Mouse (Mus musculus): ENCODE measurements at regions not wholly inside any gene's neighbourhood (a gene's known extent, or its start where the extent isn't known, plus 50 kb on each side); places are given as distances from the start of the nearest gene placed in this dataset.
A peak's percentile ranks its signal among the peaks of the same experiment; 100 is the strongest.

DNA sequence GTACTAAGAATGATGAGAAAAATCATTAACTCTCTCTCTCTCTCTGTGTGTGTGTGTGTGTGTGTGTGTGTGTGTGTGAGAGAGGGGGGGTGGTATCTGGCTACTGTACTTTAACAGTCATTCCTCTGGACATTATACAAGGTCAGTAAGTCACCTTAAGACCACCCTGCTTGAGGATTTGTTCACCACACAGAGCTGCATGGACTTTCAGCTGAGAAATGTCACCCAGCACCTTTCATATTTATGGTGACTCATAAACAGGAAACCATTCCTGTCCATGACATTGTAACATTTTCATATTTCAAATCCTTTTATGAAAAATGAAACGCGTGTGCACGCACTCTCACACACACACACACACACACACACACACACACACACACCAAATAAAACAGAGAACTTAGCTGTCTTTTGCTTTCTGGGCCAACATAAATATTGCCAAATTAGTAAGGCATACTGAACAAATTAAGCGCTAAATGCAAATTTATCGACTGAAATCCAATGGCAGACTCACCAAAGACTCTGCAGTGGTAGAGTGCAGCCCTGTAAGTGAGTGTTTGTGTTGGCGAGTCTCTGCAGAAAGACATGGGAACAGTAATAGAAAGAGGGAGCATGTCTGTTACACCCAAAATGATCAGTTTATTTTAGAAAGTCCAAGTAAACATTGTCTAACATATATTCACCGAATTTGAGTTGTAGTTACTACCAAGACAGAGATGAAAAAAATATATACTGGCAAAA lies 277.7 kb downstream of the Osr1 start:
- TF ChIP-seq POLR2A (IDR thresholded peaks at IDR 0.05; ENCODE audit: borderline replicate concordance, extremely low read depth, insufficient read depth, insufficient read length, poor library complexity, severe bottlenecking) (no peak), CTCF (IDR thresholded peaks at IDR 0.05; ENCODE audit: borderline replicate concordance, extremely low read depth, insufficient read depth, insufficient read length) (no peak)

DNA sequence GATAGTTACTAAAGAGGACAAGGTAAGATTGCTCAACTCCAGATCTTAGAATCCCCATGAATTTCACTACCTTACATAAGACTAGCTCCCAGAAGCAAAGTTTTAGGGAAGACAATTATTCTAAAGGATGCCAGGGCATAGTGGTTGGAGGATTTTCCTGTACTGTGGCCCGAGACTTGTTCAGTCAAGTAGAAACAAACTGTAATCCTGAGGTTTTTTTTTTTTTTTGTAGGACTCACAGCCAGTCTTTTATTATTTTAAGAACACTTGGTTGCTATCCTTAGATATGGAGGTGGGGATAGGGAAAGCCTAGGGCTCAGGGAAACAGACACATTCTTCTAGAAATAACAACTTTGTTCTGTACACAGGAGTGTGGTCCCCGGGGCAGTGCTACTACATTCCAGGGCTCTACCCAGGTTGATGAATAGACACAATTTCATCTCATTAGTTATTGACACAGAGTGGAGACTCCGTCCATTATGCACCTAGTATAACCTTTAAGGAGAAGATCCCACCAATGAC lies 285.6 kb downstream of the Osr1 start:
- no peak for DNase-seq (ENCODE audit: low read depth)
- no peak for TF ChIP-seq POLR2A (IDR thresholded peaks at IDR 0.05; ENCODE audit: borderline replicate concordance, extremely low read depth, insufficient read depth, insufficient read length, poor library complexity, severe bottlenecking)
- TF ChIP-seq CTCF (IDR thresholded peaks at IDR 0.05; ENCODE audit: borderline replicate concordance, extremely low read depth, insufficient read depth, insufficient read length): no peak

More for the DNA sequence above, 277.7 kb downstream of the Osr1 start:
- no peak for DNase-seq (ENCODE audit: low read depth)

DNA sequence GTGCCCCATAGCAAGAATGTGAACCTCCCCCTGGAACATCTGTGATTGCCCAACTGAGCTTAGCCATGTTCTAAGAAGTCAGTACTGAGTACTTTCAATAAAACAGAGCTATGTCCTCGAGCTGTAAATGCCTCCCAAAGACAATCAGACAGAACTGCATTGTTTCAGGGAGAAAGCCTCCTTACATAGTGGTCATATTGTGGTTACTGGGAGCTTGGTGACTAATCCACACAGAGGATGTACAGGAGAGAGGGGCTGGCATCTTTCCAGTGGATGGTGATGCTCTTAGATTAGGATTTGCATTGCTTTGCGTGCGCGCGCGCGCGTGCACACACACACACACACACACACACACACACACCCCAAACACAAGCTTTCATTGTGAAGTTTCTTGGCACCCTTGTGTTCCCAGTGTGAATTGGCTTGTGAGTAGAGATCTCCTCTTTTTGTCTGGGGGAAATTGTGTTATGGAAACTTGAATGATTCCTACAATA lies 286.3 kb downstream of the Osr1 start:
- TF ChIP-seq CTCF (IDR thresholded peaks at IDR 0.05; ENCODE audit: borderline replicate concordance, extremely low read depth, insufficient read depth, insufficient read length): no peak
- TF ChIP-seq POLR2A (IDR thresholded peaks at IDR 0.05; ENCODE audit: borderline replicate concordance, extremely low read depth, insufficient read depth, insufficient read length, poor library complexity, severe bottlenecking): no peak

GRCm38 (mm10) chr12:9857990-9858389 lies 288.1 kb downstream of the Osr1 start:
- TF ChIP-seq POLR2A (IDR thresholded peaks at IDR 0.05; ENCODE audit: borderline replicate concordance, extremely low read depth, insufficient read depth, insufficient read length, poor library complexity, severe bottlenecking): no peak
- TF ChIP-seq CTCF (IDR thresholded peaks at IDR 0.05; ENCODE audit: borderline replicate concordance, extremely low read depth, insufficient read depth, insufficient read length): no peak
- no peak for DNase-seq (ENCODE audit: low read depth)

More for the DNA sequence above, 286.3 kb downstream of the Osr1 start:
- DNase-seq (ENCODE audit: low read depth): peak; percentile 38

GRCm38 (mm10) chr12:9862301-9862700 lies 292.4 kb downstream of the Osr1 start:
- DNase-seq (ENCODE audit: low read depth): no peak
- no peak for TF ChIP-seq CTCF (IDR thresholded peaks at IDR 0.05; ENCODE audit: borderline replicate concordance, extremely low read depth, insufficient read depth, insufficient read length)
- no peak for TF ChIP-seq POLR2A (IDR thresholded peaks at IDR 0.05; ENCODE audit: borderline replicate concordance, extremely low read depth, insufficient read depth, insufficient read length, poor library complexity, severe bottlenecking)

- TF ChIP-seq POLR2A (IDR thresholded peaks at IDR 0.05; ENCODE audit: borderline replicate concordance, extremely low read depth, insufficient read depth, insufficient read length, poor library complexity, severe bottlenecking): no peak
- no peak for TF ChIP-seq CTCF (IDR thresholded peaks at IDR 0.05; ENCODE audit: borderline replicate concordance, extremely low read depth, insufficient read depth, insufficient read length)
- peak; percentile 40 for DNase-seq (ENCODE audit: low read depth)
These were observed 302.3 kb downstream of the Osr1 start for GRCm38 (mm10) chr12:9872236-9872635.

DNA sequence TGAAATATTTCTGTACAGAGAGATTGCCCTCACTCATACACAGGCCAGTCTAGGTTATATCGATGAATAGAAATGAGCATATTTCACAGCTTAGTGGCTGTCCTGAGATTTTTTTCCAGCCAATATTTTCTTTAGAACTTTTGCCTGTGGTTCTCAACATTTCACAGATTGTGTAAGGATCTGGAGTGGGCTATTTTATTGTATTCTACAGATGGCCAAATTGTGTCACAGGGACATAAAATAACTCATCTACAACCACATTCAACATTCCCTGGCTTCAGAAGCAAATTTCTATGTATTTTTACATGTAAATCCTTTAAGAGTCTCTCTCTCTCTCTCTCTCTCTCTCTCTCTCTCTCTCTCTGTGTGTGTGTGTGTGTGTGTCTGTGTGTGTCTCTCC lies 303.3 kb downstream of the Osr1 start:
- DNase-seq (ENCODE audit: low read depth): no peak

GRCm38 (mm10) chr12:9874823-9875222 lies 304.9 kb downstream of the Osr1 start:
- TF ChIP-seq POLR2A (IDR thresholded peaks at IDR 0.05; ENCODE audit: borderline replicate concordance, extremely low read depth, insufficient read depth, insufficient read length, poor library complexity, severe bottlenecking) (no peak), CTCF (IDR thresholded peaks at IDR 0.05; ENCODE audit: borderline replicate concordance, extremely low read depth, insufficient read depth, insufficient read length) (no peak)
- no peak for DNase-seq (ENCODE audit: low read depth)

More for the DNA sequence above, 303.3 kb downstream of the Osr1 start:
- TF ChIP-seq POLR2A (IDR thresholded peaks at IDR 0.05; ENCODE audit: borderline replicate concordance, extremely low read depth, insufficient read depth, insufficient read length, poor library complexity, severe bottlenecking): no peak
- TF ChIP-seq CTCF (IDR thresholded peaks at IDR 0.05; ENCODE audit: borderline replicate concordance, extremely low read depth, insufficient read depth, insufficient read length): no peak

DNA sequence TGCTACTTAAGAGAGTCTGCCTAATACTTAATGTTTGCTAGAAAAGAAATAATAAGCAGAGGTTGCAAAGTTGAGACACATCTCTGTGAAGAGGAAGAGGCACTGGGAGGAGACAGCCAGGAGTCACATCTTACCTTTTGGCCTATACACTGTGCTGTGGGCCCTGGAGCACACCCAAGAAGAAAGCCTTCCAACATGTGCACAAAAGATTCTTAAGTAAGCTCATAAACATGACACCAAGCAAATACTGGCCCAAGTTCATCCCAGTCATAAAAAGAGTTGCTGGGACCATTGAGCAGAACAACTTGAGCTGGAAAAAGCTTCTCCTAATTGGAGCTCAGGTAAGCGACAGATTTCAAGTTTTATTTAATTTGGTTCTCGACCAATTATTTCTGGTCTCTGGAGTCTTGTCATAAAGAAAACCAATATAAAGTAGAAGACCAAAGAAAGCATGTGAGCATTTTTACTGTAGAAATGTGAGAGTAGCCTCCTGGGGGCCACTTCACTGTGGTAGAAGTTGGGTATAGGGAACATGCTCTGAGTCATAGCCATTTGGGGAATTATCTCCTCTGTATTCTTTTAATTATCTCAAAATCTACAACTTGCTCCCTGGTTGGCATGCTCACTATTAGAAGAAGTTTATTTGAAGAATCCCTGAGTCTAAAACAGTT lies 312.2 kb downstream of the Osr1 start:
- no peak for DNase-seq (ENCODE audit: low read depth)
- no peak for TF ChIP-seq POLR2A (IDR thresholded peaks at IDR 0.05; ENCODE audit: borderline replicate concordance, extremely low read depth, insufficient read depth, insufficient read length, poor library complexity, severe bottlenecking)
- TF ChIP-seq CTCF (IDR thresholded peaks at IDR 0.05; ENCODE audit: borderline replicate concordance, extremely low read depth, insufficient read depth, insufficient read length): no peak

- TF ChIP-seq CTCF (IDR thresholded peaks at IDR 0.05; ENCODE audit: borderline replicate concordance, extremely low read depth, insufficient read depth, insufficient read length) (no peak), POLR2A (IDR thresholded peaks at IDR 0.05; ENCODE audit: borderline replicate concordance, extremely low read depth, insufficient read depth, insufficient read length, poor library complexity, severe bottlenecking) (no peak)
- no peak for DNase-seq (ENCODE audit: low read depth)
These were observed 313.3 kb downstream of the Osr1 start for GRCm38 (mm10) chr12:9883037-9883730.

- no peak for DNase-seq (ENCODE audit: low read depth)
- TF ChIP-seq POLR2A (IDR thresholded peaks at IDR 0.05; ENCODE audit: borderline replicate concordance, extremely low read depth, insufficient read depth, insufficient read length, poor library complexity, severe bottlenecking) (no peak), CTCF (IDR thresholded peaks at IDR 0.05; ENCODE audit: borderline replicate concordance, extremely low read depth, insufficient read depth, insufficient read length) (no peak)
These were observed 324.6 kb downstream of the Osr1 start for GRCm38 (mm10) chr12:9894521-9894920.
